Mouse (Mus musculus) liver, embryonic 12.5 days (tissue): ENCODE data around the gene Scnn1b. TPM values are rescaled to one million over a fixed set of nuclear protein-coding genes. Genes with fewer than 3 reads are reported as not detected.

Experiments
- ATAC-seq: fragments of 200-750 bp; cut with Nextera tagmentation; 2 replicates; pipeline ENCODE4 v1.8.0; 2017; ENCODE audit warnings: moderate number of reproducible peaks, mild to moderate bottlenecking, moderate library complexity
- H3K27ac ChIP-seq: fragments of 300-500 bp; sonication (generic); 2 replicates; pipeline ENCODE4 v1.5.1; 2016; ENCODE audit warnings: mild to moderate bottlenecking
- H3K27me3 ChIP-seq: fragments of 300-500 bp; sonication (generic); replicated peaks from 2 replicates; pipeline ENCODE4 v1.6.1; 2016; ENCODE audit warnings: mild to moderate bottlenecking, moderate library complexity
- H3K36me3 ChIP-seq: fragments of 300-500 bp; sonication (generic); 2 replicates; pipeline ENCODE4 v1.6.1; 2016; ENCODE audit warnings: mild to moderate bottlenecking, moderate library complexity
- H3K4me1 ChIP-seq: fragments of 300-500 bp; sonication (generic); 2 replicates; pipeline ENCODE4 v1.6.1; 2016
- H3K4me2 ChIP-seq: fragments of 300-500 bp; sonication (generic); 2 replicates; pipeline ENCODE4 v1.6.1; 2016; ENCODE audit warnings: mild to moderate bottlenecking, moderate library complexity
- H3K4me3 ChIP-seq: fragments of 300-500 bp; sonication (generic); 2 replicates; pipeline ENCODE4 v1.5.1; 2016; ENCODE audit warnings: mild to moderate bottlenecking, moderate library complexity
- H3K9ac ChIP-seq: fragments of 300-500 bp; sonication (generic); 2 replicates; pipeline ENCODE4 v1.6.1; 2016; ENCODE audit warnings: mild to moderate bottlenecking, moderate library complexity
- H3K9me3 ChIP-seq: fragments of 300-500 bp; sonication (generic); replicated peaks from 2 replicates; pipeline ENCODE4 v1.6.1; 2016; ENCODE audit warnings: mild to moderate bottlenecking, moderate library complexity
- WGBS: fragments of 180-500 bp; shearing (Covaris S2); methylation state at CpG from one replicate; pipeline ENCODE4 v1.1.7; 2016; ENCODE audit not compliant: insufficient replicate concordance; 5-methylcytosine and 5-hydroxymethylcytosine counted together
- polyA plus RNA-seq: library from polyadenylated mRNA; unstranded; fragments of >200 nt; fragmentation: Nextera tagmentation; extraction: Ambion mirVana; gene quantifications from 2 replicates; pipeline ENCODE4 v1.2.1, GENCODE M21; 2016

Scnn1b gene
- polyA plus RNA-seq, 1 experiment from 2014 or later, result 0.07 TPM

- Histone ChIP-seq H3K4me1 (no peaks in the 10 kb centered on the region), H3K9me3 (no peaks in the 10 kb centered on the region), H3K27me3 (no peaks in the 10 kb centered on the region), H3K36me3 (peaks cover 49% of the 10 kb centered on the region), H3K4me2 (no peak overlapping the region), H3K9ac (no peak overlapping the region), H3K27ac (no peak overlapping the region), H3K4me3 (no peak overlapping the region)
- WGBS, result 77% methylated on average over 5 of the region's 5 CpGs
- ATAC-seq, result no peak
Observed at GRCm38 (mm10) chr7:121946196-121946595, 81.4 kb downstream of the Scnn1b start.

GRCm38 (mm10) chr7:121947513-121947912 is 82.7 kb downstream of the Scnn1b start:
- no peaks in the 10 kb centered on the region for H3K9me3 ChIP-seq
- no peak overlapping the region for H3K9ac ChIP-seq
- H3K27me3 ChIP-seq, result no peaks in the 10 kb centered on the region
- no peak overlapping the region for H3K27ac ChIP-seq
- no peak overlapping the region for H3K4me2 ChIP-seq
- ATAC-seq, result no peak
- no peak overlapping the region for H3K4me3 ChIP-seq
- 65% methylated on average over 4 of the region's 4 CpGs for WGBS
- H3K4me1 ChIP-seq, result no peaks in the 10 kb centered on the region
- H3K36me3 ChIP-seq, result peaks cover 44% of the 10 kb centered on the region

DNA sequence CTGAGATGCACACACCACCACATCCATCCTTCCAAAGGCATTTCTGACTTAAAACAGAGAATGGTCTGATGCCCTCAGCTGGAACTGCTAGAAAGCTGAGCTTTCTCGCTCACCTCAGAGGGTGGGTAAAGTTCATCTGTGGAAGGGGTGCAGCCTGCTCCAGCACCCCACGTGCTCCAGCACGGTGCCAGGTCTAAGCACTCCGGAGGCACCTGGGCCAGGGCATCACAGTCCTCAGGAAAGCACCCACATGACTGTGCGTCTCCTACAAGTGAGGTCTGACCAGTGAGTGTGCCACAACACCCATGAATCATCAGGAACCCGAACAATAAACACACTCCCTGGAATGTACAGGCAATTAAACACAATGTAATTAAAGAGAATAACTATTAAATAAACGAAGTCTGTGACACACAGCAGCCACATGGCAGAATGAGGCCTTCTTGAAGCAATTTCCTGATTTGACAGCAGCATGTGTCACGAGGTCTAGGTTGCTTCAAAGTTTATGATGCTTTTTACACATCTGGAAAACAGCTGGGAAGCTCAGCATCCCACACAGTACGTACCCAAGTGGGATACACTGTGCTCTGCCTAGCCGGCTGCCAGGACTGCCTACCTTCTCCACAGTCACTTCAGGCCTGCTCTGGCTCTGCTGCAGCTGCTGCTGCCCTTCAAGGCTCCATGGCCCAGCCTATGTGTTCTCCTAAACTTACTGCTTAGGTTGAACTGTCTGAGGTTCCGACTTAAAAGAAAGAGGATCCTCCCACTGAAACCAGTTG is 90.2 kb downstream of the Scnn1b start:
- H3K9me3 ChIP-seq, result no peaks in the 10 kb centered on the region
- no peak overlapping the region for H3K4me2 ChIP-seq
- no peaks in the 10 kb centered on the region for H3K27me3 ChIP-seq
- peak; percentile 35; the same call in 1 of the 2 replicates for ATAC-seq
- peaks cover 43% of the 10 kb centered on the region for H3K36me3 ChIP-seq
- H3K9ac ChIP-seq, result no peak overlapping the region
- H3K4me3 ChIP-seq, result no peak overlapping the region
- WGBS, result 81% methylated on average over 11 of the region's 11 CpGs
- no peak overlapping the region for H3K27ac ChIP-seq
- H3K4me1 ChIP-seq, result no peaks in the 10 kb centered on the region

- Histone ChIP-seq H3K27me3 (no peaks in the 10 kb centered on the region), H3K9ac (no peak overlapping the region), H3K4me1 (no peaks in the 10 kb centered on the region), H3K4me2 (no peak overlapping the region), H3K36me3 (peaks cover 41% of the 10 kb centered on the region), H3K27ac (no peak overlapping the region), H3K9me3 (no peaks in the 10 kb centered on the region), H3K4me3 (no peak overlapping the region)
- WGBS, result 83% methylated on average over 12 of the region's 12 CpGs
- no peak for ATAC-seq
Observed at GRCm38 (mm10) chr7:121955802-121956201, 91.0 kb downstream of the Scnn1b start.

DNA sequence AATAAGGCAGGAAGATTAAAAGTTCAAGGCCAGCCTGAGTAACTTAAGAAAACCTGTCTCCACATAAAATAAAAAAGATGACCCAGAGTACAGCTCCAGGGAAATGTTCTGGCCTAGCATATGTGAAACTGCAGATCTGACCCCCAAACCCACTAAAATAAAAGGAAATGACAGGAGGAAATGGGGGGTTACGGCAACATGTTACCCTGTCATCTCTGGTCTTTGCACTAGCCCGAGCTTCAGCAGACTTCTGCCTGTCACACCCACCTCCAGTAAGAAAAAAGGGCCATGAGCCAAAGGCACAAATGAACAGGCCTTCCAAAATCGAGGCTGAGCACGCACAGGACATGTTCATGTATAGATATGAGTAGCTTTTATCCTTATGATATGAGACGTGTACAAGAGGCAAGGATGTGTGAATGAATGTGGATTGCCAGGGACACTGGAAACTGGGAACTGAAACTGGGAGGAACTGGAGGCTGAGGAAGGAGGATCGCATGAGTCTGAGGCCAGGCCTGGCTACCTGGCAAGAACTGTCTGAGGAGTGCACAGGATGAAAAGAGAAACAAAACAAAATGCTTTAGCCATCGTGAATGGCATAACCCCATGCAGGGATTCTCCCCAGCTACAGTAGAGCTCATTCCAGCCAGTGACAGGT is 97.2 kb downstream of the Scnn1b start:
- Histone ChIP-seq H3K9ac (no peak overlapping the region), H3K4me2 (no peak overlapping the region), H3K4me1 (peaks cover 5% of the 10 kb centered on the region; the same call in 1 of the 2 replicates), H3K36me3 (peaks cover 53% of the 10 kb centered on the region), H3K27ac (no peak overlapping the region), H3K4me3 (no peak overlapping the region), H3K9me3 (0 out of 2 replicates have a peak, but pooled peaks cover 4% of the 10 kb centered on the region), H3K27me3 (no peaks in the 10 kb centered on the region)
- ATAC-seq, result no peak
- WGBS, result 76% methylated on average over 7 of the region's 7 CpGs

DNA sequence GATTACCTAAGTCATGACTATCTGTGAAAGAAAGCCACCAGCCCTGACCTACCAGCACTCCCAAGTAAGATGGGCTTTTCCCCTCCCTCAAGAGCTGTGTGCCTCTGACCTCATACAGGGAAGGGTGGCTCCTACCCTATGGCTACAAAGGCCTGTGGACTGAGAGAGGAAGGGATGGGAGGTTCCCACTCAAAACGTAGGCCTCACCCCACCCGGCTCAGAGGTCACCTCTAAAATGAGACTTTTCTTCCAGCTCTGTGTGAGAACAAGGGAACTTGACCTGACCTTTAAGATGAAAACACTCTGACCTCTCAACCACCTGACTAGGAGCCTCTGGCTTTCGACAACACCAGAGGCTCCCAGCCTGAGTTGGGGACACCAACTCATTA is 97.7 kb downstream of the Scnn1b start:
- Histone ChIP-seq H3K36me3 (peaks cover 53% of the 10 kb centered on the region), H3K4me3 (no peak overlapping the region), H3K9ac (no peak overlapping the region), H3K27ac (no peak overlapping the region), H3K4me1 (peaks cover 6% of the 10 kb centered on the region), H3K4me2 (no peak overlapping the region), H3K27me3 (no peaks in the 10 kb centered on the region), H3K9me3 (0 out of 2 replicates have a peak, but pooled peaks cover 4% of the 10 kb centered on the region)
- WGBS, result 71% methylated on average over 3 of the region's 3 CpGs
- ATAC-seq, result no peak

DNA sequence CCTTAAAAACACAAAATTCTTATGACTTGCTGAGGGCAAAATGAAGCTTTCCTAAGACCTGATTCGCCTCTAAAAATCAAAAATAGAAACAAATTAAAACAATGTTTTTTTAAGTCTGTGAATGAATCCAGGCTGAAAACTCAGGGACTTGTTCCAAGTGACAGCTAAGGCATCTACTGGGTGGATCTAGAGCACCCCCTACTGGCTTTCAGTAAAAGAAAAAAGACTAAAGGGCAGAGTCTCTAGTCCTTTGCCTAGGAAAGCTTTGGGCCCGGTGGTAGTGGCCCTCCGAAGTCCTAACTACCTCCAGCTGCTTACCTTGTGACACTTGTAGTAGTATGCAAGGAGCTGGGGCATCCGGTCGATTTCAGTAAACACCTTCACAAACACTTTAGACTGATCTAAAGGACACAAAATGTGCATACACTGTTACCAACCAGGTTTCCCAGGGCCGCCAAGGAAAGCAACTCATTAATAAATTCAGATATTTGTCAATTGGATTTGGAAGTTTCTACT is 99.1 kb downstream of the Scnn1b start:
- Histone ChIP-seq H3K9ac (no peak overlapping the region), H3K27me3 (no peaks in the 10 kb centered on the region), H3K36me3 (peaks cover 55% of the 10 kb centered on the region), H3K4me2 (no peak overlapping the region), H3K27ac (no peak overlapping the region), H3K4me3 (no peak overlapping the region), H3K9me3 (0 out of 2 replicates have a peak, but pooled peaks cover 4% of the 10 kb centered on the region), H3K4me1 (peaks cover 20% of the 10 kb centered on the region)
- 63% methylated on average over 6 of the region's 6 CpGs for WGBS
- ATAC-seq, result no peak

- Histone ChIP-seq H3K9me3 (0 out of 2 replicates have a peak, but pooled peaks cover 4% of the 10 kb centered on the region), H3K36me3 (peaks cover 68% of the 10 kb centered on the region), H3K4me2 (no peak overlapping the region), H3K27ac (no peak overlapping the region), H3K4me3 (no peak overlapping the region), H3K27me3 (no peaks in the 10 kb centered on the region), H3K9ac (no peak overlapping the region), H3K4me1 (peaks cover 37% of the 10 kb centered on the region)
- ATAC-seq, result no peak
- 77% methylated on average over 7 of the region's 7 CpGs for WGBS
Observed at GRCm38 (mm10) chr7:121966169-121966568, 101.3 kb downstream of the Scnn1b start.

Other genes starting within 250 kb of the Scnn1b start
- gene Usp31, start 157.8 kb upstream of the Scnn1b start, polyA plus RNA-seq, result 1.7 TPM in 2 replicates
- not detected in 2 replicates for gene Scnn1g, start 130.6 kb upstream of the Scnn1b start, polyA plus RNA-seq
- gene Cog7, start 116.7 kb downstream of the Scnn1b start, polyA plus RNA-seq, result 15.1 and 16.7 TPM in 2 replicates
- 65.3 and 68.4 TPM in 2 replicates for gene Gga2, start 156.2 kb downstream of the Scnn1b start, polyA plus RNA-seq
- 38.3 and 41.1 TPM in 2 replicates for gene Ubfd1, start 202.1 kb downstream of the Scnn1b start, polyA plus RNA-seq
- gene Ears2, start 202.2 kb downstream of the Scnn1b start, polyA plus RNA-seq, result 10.3 and 10.8 TPM in 2 replicates
- 562 and 614 TPM in 2 replicates for gene Ndufab1, start 236.8 kb downstream of the Scnn1b start, polyA plus RNA-seq